Mouse (Mus musculus) E14TG2a.4 (cell line): ENCODE measurements around the gene Fosb.

ENCODE experiments used
- CTCF ChIP-seq: conservative IDR thresholded peaks from 2 replicates; pipeline ENCODE4 v1.5.1; 2014; ENCODE audit warnings: low read length
- NANOG ChIP-seq: IDR thresholded peaks from 2 replicates; pipeline ENCODE4 v1.6.1; 2014; ENCODE audit warnings: borderline replicate concordance, low read length, mixed read lengths
- POU5F1 ChIP-seq: IDR thresholded peaks from 2 replicates; pipeline ENCODE4 v1.6.1; 2014; ENCODE audit warnings: low read length, borderline replicate concordance

- TF ChIP-seq CTCF (peak; percentile 94), POU5F1 (no peak), NANOG (no peak)
Observed at GRCm38 (mm10) chr7:19295503-19296185, 14.2 kb downstream of the Fosb start.
